Mouse (Mus musculus) lung, postnatal 14 days (tissue): Measurements from ENCODE around the gene Ninl.

Source experiments
- DNase-seq: peaks from one replicate; pipeline ENCODE4 v3.0.0; 2021

Ninl gene

DNA sequence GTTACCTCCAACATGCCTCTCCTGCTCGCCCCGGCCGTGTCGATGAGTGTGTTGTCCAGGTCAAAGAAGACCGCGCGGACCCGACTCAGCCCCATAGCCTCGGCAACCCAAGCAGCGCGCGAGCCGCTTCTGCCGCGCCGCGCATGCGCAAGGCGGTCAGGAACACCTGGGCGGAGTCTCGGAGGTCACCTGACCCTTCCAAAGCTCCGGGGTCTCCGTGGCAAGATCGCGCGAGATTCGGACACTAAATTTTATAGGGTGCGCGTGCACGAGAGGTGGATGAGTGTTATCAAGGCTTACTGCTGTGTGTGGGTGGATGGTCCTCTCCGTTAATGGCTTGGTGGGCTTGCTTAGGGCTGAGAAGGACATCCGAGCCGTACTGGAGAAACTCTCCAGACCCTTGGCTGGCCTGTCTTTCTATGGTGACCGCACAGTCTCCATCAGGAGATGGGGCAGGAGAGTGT, at the start of gene Ninl, which contains the start of gene Nanp:
TSS of gene Ninl (minus strand) at position 151 of the 464 bp plus-strand sequence.
TSS of gene Nanp (minus strand) at position 167 of the 464 bp plus-strand sequence.
- peak; percentile 95 for DNase-seq

DNA sequence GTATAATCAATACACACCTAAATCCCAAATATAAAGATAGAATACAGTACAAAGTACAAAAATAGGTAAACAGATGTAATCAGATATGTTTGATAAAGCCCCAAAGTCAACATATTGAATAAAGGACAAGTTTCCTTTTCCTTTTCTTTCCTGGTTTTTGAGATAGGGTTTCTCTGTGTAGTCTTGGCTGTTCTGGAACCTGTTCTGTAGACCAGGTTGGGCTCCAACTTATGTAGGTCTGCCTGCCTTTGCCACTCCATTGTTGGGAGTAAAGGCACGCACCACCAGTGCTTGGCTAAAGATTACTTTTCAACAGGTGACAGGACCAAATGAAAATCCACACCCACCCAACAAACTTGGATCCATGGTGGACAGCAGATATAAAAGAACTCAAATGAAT, 17.5 kb upstream of the Ninl start:
- DNase-seq, result no peak

DNA sequence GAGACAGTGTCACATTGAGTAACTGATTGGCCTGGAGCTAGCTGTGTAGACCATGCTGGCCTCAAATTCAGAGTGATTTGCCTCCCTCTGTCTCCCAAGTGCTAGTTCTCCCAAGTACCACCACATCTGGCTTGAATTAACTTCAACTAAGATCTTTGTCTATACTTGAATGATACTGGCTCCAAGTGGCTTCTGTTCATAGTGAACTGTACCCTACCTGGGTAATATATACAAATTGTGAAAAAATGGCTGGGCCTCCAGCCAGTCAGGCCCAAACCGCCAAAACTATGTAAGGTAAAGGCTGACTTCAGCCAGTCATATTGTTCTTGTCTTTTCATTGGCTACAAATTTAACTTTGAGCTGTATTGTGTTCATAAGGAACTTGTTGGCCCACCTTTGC, 1.2 kb upstream of the Ninl start:
- no peak for DNase-seq

DNA sequence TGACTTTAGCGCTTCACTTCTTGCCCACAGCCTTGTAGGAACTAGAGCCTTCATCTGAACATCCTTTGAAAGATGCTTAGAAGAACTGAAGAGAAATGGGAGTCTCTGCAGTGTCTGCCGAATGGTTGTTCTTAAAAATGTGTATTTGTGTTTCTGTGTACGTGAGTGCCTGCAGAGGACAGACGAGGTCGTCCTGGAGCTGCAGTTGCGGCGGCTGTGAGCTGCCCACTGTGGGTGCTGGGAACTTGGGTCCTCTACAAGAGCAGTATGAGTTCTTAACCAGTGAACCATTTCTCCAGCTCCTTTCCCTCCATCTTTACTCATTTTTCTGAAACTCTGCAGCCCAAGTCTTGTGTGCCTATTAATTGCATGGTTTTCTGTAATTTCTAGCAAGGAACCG, 544 bp upstream of the Ninl start:
- DNase-seq, result no peak

DNA sequence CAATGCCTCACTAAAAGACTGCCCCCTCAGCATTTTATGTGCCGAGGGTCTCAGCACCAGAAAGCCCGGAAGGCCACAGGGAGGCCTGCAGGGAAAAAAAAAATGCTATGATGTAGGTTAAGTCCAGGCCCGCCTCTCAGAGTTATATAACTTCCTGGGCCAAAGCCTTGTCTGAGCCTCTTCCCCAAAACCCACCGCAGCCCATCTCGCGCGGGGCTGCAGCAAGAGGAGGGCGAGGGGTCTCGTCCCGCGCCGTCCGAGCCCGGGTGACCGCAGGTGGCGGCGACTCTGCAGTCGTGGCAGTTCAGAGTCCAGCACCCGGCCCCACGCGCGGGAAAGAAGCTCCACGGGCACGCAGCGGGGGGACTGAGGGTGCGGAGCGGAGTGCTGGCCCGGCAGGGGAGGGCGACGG, 365 bp downstream of the Ninl start:
- DNase-seq, result no peak

DNA sequence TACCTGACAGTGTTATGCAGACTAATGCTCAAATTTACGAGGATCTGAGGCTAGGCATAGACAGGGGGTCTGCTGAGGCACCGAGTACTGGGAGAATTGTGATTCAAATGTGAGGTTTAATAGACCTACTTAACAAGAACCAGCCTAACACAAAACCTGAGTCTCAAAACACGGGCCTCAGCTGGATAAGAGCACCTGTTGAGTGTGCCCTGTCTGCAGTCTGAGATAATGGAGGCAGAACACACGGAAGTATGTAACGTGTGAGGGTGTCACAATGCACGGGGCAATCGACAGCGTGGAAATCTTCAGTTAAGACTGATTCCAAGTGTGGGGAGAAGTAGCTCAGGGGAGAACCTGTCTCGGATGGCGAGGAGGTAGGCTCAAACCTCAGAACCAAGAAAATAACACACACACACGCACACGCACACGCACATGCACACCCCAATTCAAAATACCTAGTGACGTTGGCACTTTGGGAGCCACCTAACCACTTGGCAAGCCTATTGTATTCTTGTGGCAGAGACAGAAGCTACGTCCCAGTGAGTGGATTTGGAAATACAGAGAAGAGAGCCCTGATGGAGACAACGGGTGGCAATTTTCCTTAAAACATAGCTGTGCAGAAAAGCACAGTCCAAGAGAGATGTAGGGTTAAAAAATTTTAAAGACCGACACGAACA, 1.2 kb downstream of the Ninl start:
- no peak for DNase-seq

DNA sequence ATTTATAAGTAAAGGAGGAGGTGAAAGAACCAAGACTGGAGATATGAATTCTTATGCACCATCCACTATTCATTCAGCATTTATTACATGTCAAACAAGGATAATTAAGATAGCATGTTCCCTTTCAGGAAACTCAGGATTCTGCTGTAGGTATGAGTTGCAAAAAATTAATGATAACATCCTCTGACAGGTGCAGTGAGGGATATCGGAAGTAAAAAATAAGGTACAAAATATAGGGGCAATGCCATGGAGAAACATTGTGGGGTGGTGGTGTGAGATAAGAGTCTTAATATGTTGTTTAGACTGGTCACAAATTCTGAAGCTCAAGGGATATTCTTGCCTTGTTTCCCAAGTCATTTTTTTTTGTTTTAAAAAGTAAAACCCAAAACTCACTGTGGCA, 1.9 kb downstream of the Ninl start:
- no peak for DNase-seq

DNA sequence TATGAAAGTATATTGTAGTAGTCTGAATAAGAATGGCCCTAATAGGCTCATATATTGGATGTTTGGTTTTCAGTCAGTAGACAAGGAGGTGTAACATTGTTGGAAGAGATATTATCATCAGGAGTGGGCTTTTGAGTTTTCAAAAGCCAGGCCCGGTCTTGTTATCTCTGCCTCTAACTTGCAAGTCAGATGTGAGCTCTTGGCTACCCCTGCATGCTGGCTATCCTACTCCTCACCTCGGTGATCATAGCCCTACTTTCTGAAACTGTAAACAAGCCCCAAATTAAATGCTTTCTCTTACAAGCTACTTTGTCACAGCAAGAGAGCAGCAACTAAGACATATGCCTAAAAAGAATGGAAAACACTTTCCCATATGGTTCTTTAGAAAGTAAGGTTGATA, 2.5 kb downstream of the Ninl start:
- DNase-seq, result no peak

DNA sequence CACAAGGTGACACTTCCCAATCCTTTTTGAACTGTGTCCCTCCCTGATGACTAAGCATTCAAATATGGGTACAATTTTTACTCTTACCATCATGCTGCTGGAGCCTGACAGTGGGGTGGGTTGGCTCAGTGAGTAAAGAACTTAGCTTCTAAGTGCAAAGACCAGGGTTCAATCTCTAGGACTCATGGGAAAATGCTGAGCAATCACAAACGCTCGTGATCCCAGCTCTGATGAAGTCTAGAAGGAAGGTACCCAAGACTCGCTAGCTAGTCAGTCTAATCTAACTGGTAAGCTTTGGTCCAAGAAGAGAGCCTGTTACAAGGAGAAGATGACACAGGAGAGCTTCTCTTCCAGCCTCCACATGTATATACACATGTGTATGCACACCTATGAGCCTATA, 4.7 kb downstream of the Ninl start:
- no peak for DNase-seq

DNA sequence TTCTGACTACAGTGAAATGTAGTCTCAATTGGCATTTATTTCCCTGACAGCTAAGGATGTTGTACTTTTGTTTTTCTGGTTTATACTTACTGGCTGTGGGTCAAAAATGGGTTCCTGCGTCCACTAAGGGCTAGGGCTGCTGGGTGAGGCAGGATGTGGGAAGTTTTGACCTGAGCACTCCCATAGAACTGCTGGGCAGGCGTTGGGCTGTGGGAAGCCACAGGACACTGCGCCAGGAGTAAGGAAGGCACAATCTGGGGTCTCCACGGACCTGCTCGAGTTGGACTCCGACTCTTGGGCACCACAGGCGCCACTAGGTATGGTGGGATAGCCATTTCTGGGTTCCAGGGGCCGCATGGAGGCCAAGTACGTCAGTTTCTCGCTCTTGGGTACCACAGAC, 18.0 kb downstream of the Ninl start:
- no peak for DNase-seq

DNA sequence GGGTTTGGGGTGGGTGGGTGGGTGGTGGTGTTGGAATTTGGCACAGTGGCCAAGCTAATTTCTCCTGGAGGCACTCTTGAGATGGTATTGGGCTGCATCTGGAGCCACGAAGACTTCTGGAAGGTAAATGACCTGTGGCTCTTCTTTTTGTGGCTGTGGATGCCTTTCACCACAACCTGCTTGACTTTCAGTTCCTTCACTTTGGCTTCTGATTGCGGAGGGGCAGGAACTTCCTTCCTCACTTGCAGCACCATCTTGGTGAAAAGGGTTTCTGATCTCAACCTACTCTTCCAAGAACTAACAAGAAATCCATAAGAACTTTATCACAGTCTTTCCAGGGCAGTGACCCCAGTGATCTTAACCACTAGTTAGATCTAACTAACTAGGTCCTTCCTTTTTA, 23.9 kb downstream of the Ninl start:
- no peak for DNase-seq

DNA sequence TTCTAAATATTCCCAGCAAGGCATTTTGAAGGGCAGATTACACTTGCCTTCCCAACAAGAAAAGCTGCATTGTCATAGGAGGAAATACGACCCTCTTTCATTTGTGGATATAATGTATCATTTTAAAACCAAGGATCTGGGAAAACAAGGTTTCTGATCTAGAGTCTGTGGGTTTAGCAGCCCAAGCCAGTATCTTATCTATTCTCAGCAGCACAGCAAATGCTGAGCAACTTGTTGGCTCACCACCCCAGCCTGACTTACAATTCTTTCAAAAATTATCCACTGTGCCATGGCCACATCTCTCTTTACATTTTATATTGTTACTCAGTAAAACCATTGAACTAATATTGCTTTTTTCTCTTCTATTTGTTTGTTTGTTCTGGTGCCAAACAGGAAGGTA, 27.9 kb downstream of the Ninl start:
- no peak for DNase-seq

DNA sequence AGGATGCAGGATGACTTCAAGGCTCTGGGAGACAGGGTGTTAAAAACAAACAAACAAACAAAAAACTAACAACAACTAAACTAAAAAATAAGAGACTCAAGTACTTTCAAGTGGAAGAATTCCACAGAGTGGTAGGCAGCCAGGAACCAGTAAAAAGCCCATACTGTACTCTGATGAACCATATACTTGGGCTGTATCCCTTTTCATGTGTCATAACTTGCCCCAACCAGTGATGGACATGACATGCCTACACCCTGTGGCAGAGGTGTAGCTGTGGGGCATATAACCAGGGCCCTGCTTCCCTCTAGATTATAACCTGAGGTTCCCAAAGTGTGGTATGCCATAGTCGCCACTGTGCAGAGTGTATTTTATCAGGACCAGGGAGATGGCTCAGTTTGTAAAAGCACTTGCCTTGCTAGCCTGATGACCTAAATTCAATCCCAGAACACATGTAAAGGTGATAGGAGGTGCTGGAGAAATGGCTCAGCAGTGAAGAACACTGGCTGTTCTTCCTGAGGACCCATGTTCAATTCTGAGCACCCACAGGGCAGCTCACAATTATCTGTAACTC, 29.6 kb downstream of the Ninl start:
- DNase-seq, result no peak

DNA sequence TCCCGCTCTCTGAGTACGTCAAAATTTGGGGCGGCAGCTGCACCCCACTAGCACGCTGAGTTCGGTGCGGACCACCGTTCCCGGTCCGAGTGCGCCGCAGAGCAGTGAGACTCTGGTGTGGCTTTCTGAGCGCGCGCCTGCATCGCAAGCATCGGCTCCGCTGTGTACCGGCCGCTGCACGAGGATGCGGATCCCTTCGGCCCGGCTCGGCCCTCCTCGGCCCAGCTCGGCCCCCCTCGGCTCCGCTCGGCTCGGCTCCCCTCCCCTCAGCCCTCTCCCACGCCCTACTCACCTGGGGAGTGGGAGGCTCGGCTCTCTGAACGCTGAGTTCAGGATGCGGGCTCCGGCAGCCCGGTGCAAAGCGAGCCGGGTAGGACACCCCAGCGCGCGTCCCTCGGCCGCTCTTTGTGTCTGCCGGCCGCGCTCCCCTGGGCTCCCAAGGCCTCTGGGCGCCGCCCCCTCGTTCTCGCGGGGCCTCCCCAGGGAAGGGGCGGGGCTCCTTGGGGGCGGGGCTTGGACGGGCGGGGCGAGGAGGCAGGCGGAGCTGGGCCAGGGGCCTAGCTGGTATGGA, 30.2 kb downstream of the Ninl start:
- peak; percentile 64 for DNase-seq

DNA sequence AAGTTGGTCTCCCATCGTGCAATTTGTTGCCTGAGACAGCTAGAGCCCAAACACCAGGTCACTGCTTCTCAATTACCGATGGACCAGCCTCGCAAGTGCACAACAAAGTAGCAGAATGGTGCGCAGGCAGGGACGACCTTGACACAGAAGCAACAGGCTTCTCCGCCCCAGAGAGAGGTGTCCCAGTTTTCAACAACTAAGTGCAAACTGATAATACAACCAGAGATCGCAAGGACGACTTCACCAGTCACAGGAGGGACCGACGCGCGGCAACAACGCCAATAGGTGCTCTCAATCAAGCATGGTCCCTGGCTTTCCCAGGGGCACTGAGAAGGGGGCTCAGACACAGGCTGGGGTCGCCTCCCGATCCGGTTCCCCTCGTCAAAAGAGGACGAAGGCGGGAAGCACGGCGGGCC, 30.7 kb downstream of the Ninl start:
- DNase-seq, result no peak

DNA sequence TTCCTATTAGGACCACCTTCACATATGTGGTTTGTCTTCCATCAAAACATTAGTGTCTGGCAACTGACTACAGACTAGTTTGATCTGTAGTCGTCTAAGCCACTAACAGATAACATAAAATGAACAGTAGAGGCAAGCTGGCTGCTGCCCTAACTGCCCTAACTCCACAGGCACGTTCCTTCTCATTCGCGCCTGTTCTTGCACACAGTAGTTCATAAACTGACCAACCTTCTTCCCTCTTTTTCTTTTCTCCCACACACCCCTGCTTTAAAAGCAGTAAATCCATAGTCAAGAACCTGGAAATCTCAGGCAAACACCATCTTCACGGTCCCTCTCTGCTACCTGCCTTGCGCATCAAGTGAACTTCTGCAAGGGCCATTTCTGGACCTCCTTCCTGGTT, 31.2 kb downstream of the Ninl start:
- no peak for DNase-seq

DNA sequence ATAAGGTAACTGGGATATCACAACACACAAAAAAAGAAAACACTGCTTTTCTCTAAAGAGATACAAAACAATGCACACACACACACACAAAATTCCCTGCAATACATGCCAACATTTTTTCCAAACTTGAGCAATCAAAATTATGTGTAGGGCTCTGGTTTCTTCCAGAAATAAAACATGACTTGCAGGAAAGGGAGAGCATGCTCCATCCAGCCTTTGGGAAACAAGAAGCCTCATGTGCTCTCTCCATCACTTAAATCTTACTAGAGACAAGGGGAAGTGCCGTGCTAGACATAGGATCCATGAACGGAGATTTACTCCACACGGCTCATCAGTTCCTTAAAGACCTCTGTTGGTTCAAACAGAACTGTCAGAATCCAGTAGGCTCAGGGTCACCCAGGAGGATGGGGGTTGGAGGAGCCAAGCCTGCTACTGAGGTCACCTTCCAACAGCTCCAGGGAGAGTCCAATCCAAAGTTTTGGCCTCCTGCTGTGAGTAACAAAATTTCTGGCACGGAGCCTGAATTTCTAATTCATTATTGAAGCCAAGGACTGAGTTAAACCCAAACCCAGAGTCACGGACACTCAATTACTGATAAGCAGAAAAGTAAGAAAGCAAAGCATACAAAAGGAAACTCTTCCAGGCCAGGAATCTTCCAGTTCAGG, 32.8 kb downstream of the Ninl start:
- no peak for DNase-seq

DNA sequence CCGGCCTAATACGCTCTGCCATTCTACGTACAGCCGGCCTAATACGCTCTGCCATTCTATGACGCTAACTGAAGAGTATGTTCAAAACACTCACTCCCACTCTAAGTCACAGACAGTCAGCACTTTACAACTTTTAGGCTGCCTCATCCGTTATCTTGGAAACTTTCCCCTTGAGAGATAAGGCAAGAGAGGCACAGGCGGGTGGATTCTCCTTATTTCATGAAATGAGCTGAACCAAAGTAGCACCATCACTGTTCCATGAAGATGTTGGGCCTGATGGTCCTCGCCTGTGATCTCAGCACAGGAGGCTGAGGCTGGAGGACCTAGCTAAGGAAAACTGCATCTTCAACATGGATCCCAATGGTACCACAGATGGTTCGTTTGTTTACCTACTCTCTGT, 34.8 kb downstream of the Ninl start:
- no peak for DNase-seq

DNA sequence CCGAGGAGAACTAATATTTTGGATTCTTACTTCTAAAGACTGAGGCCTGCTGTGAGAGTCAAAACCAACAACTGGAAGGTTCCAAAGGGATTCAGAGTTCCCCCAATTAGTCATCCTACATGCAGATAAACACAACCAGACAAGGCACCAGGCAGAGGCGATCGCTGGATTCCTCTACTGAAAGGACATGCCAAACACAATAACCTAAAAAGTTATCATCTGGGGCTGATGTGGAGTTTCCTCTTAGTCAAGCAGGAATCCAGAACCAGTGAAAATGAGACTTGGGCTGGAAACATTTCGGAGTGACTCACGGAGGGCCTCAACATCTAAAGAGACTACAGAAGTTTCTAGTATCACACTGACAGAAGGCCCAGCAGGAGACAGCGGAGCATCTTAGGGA, 35.4 kb downstream of the Ninl start:
- DNase-seq, result no peak

DNA sequence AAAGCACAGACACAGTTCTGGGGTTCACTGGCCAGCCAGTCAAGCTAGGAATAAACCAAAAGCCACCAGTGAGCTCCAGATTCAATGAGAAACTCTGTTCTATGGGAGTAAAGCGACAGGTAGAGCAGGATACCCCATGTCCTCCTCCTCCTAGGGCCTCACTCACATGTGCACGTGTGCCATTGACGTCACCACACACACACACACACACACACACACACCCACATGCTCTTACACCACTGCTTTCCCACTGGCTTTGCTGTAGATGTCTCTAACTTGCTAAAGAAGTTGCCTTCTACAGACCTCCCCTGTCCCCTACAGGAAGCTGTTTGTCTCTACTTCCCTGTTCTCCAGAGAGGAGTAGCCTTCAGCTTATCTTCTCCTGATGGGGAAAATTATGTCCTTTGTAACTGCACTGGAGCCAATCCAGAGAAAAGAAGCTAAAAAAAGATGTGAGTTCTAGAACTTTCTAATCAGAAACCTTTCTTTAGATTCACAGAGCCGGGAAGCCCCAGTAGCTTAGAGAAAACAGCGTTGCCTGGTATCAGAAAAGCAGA, 37.5 kb downstream of the Ninl start:
- DNase-seq, result no peak

DNA sequence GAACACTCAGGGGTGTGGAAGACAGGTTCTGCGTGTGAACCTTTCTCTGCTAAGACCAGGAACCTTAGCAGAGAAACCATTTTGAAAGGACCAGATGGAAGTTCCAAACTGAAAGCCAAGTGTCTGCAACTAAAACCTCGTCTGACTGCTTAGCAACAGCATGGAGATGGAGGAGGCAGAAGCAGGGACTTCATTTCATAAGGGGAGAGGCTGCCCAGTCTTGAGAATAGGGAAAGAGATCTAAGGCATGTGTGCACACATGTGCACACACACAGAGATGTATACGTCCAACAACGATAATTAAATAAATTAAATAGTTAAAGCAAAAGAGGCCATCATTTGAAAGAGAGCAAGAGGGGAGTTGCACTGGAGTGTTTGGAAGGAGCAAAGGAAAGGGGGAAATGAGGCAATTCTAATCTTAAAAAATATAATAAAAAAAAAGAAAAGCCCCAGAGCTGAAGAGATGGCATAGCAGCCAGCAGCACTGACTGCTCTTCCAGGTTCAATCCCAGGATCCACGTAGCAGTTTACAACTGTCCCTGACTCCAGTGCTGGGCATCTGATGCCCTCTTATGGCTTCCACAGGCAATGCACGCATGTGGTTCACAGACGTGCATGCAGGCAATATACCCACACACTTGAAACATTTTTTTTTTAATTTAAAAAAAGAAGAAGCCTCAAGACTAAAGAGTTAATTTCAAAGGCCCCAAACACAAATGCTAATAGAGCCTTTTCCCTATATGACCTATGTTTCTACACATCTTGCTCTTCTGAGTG, 38.6 kb downstream of the Ninl start:
- DNase-seq, result peak; percentile 55

DNA sequence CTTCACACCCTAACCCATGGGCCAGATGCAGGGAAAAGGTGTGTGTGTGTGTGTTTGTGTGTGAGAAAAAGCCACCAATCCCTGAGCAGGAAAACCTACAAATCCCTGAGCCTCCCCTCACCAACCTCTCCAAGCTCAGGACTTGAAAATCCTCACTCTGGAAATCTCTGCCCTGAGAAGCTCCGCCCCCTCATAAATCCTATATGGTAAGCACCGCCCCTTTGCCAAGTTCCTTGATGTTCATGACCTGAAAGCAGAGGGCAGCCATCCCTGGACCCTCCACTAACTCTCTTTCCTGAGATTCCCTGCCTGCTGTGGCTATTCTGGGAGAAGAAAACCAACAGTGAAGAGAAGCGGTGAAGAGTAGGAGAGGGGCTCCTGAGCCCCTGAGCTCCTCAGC, 40.2 kb downstream of the Ninl start:
- no peak for DNase-seq

DNA sequence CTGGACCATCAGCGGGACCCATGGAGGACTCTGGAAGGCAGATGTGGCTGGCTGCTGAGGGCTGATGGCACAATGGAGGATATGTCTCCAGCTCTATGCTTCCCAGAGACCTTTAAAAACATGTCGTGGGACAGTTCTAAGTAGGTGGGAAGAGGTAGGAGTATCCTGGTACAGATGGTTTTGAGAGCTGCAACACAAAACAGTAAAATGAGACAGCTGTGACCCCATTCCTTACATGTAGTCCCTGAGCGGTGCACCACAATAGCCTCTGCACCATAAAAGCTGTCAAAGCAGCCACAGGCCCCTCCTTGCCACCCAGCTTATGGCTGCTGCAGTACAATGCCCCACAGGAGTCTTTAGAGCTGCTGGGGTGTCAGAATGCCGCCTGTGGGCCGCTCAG, 41.6 kb downstream of the Ninl start:
- no peak for DNase-seq
